Mouse (Mus musculus) lung, adult 2 months (tissue): ENCODE results near the gene Lrig3. TPM values are rescaled to one million over a fixed set of nuclear protein-coding genes. Genes with fewer than 3 reads are reported as not detected.

Experiments used
- DNase-seq: peaks from one replicate; pipeline ENCODE4 v3.0.0; 2022
- H3K4me1 ChIP-seq: fragments of 200-500 bp; 2 replicates; pipeline ENCODE4 v1.6.1; 2011; ENCODE audit warnings: low read length; ENCODE audit not compliant: control insufficient read depth, insufficient read depth
- H3K4me3 ChIP-seq: fragments of 200-500 bp; replicated peaks from 2 replicates; pipeline ENCODE3; 2011; ENCODE audit warnings: low read depth, mild to moderate bottlenecking, control low read depth, low read length; ENCODE audit errors: extremely low read depth
- CTCF ChIP-seq: fragments of 200-500 bp; IDR thresholded peaks from 2 replicates; pipeline ENCODE4 v1.5.1; 2011; ENCODE audit warnings: mild to moderate bottlenecking, low read length, control low read depth; ENCODE audit not compliant: insufficient read depth
- POLR2A ChIP-seq: fragments of 200-500 bp; IDR thresholded peaks from 2 replicates; pipeline ENCODE4 v1.6.1; 2011; ENCODE audit warnings: low read depth, mild to moderate bottlenecking, control low read depth, low read length, borderline replicate concordance; ENCODE audit errors: extremely low read depth
- WGBS: fragments of 180-500 bp; shearing (Covaris S2); methylation state at CpG from one replicate; pipeline ENCODE4 v1.1.7; 2018; 5-methylcytosine and 5-hydroxymethylcytosine counted together
- polyA plus RNA-seq: library from polyadenylated mRNA; depleted of rRNA; stranded (reverse); fragments of >200 nt; gene quantifications from 2 replicates; pipeline ENCODE4 v1.2.3, GENCODE M21; 2012

The Lrig3 gene
- polyA plus RNA-seq, 1 experiment = 12.0 TPM

DNA sequence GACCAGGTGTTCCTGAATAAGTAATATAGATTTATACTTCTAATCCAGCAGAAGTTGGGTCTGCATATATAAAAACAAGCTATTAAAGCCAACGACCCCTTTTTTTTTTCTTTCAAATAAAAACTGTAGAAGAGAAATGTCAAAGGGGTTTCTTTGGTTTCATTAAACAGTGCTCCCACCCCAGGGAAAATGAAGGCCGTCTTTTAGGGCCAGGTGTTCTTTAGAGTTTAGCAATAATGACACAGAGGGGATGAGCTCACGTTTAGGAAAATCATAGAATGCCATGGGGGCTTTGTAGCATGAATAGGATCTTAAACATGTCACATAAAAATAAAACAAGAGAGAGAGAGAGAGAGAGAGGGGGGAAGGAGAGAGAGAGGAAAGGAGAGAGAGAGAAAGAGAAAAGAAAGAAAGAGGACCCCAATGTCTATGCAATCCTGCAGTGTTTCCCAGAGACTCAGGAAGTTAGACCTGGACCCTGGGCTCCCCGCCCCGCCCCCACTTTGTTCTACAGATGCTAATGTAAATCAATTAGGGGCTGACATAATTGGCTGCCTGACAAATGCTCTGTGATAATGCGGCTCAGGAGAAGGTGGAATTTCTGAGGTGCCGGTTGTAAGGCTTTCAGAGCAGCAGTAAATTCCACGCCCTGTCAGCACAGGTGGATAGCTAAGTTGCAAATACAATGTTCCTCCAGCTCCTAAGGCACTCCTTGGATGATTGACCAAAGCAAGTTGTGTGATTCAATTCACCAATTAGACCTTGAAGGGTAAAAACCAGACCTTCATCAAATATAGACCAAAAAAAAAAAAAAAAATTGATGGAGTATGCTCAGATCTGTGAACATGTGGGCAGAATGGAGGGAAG is 62.8 kb downstream of the Lrig3 start:
- TF ChIP-seq CTCF (no peak), POLR2A (no peak)
- WGBS = 40% methylated on average over 8 of the region's 8 CpGs
- Histone ChIP-seq H3K4me3 (no peak overlapping the region), H3K4me1 (no peaks in the 10 kb centered on the region)
- no peak for DNase-seq

DNA sequence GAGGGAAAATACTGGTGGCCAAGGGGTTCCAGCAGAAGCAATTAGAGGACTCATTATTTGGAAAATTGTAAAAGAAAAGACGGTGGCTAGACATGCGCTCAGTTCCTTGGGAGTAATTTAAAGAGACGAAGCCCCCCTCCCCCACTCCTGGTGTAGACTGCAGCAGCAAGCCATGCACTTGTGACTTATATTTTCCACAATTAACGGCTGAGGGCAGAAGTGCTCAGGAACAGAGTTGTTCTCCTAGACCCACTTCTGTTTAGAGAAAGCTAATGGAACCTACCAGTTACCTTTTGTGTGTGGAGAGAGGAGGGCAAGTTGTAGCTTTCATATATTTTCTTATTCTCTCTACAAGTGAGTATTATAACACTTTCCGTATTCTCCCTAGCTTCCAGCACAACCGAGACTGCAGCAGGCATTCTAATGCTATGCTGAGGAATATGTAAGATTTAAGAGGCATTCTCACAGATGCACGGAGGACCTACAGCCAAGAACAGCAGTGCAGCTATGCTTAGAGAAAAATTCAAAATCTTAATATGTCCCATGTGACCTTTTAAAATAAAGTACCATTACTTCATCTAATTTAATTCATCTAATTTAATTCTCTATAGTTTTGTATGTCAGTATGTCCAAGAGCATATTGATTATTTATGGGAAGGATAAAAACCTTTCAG is 63.6 kb downstream of the Lrig3 start:
- DNase-seq = no peak
- Histone ChIP-seq H3K4me3 (no peak overlapping the region), H3K4me1 (no peaks in the 10 kb centered on the region)
- 75% methylated on average over 7 of the region's 7 CpGs for WGBS
- TF ChIP-seq POLR2A (no peak), CTCF (no peak)

DNA sequence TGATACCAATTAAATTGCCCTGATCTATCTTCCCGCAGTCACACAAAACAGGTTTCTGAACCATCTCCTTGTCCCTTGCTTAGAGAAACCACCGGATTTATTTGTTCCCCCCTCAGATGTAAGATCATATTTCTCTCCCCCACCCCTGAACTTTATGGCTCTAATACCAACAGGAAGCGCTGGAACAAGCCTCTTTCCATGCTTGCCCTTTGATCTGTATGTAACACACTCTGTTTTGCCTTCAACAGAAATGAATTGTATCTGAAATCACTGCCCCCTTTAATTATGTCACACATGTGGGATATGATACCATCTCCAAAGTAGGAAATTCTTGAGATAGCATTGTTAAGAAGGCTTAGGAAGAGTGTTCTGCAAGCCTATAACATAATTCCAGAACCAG is 90.9 kb downstream of the Lrig3 start:
- TF ChIP-seq POLR2A (no peak), CTCF (no peak)
- no peak for DNase-seq
- Histone ChIP-seq H3K4me3 (no peak overlapping the region), H3K4me1 (no peaks in the 10 kb centered on the region)
- WGBS = 50% methylated on average over 3 of the region's 3 CpGs

DNA sequence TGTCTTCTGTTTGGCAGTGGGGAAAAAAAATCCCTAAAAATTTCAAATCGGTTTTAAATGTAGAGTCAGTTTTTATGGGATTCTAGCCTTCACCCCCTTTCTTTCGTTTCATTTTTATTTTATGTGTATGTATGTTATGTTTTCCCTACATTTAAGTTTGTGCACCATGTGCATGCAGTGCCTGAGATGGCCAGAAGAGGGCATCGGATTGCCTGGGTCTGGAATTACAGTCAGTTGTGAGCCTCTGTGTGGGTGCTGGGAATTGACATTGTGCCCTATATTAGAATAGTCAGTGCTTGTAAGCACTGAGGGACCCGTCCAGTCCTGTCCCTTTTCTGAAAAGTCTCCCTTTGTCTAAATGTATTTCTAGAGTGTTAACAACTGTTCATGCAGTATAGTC is 96.8 kb downstream of the Lrig3 start:
- no peaks in the 10 kb centered on the region for H3K4me1 ChIP-seq
- no peak for TF ChIP-seq CTCF
- H3K4me3 ChIP-seq = no peak overlapping the region
- no peak for DNase-seq
- WGBS = 85% methylated on average over 4 of the region's 4 CpGs
